Mouse (Mus musculus) forebrain, embryonic 10.5 days (tissue): ENCODE results near the gene Trat1. TPM values are rescaled to one million over a fixed set of nuclear protein-coding genes. Genes with fewer than 3 reads are reported as not detected.

Experiments
- DNase-seq: peaks from one replicate; pipeline ENCODE4 v3.0.0-alpha.2; 2017; ENCODE audit warnings: low spot score; ENCODE audit errors: extremely low spot score
- H3K27ac ChIP-seq: fragments of 300-500 bp; sonication (generic); 2 replicates; pipeline ENCODE4 v1.5.1; 2016; ENCODE audit warnings: mild to moderate bottlenecking
- H3K27me3 ChIP-seq: fragments of 300-500 bp; sonication (generic); 2 replicates; pipeline ENCODE4 v1.6.1; 2016; ENCODE audit warnings: mild to moderate bottlenecking; ENCODE audit not compliant: poor library complexity, severe bottlenecking
- H3K36me3 ChIP-seq: fragments of 300-500 bp; sonication (generic); replicated peaks from 2 replicates; pipeline ENCODE4 v1.6.1; 2016; ENCODE audit warnings: mild to moderate bottlenecking, moderate library complexity
- H3K4me1 ChIP-seq: fragments of 300-500 bp; sonication (generic); 2 replicates; pipeline ENCODE4 v1.6.1; 2016
- H3K4me3 ChIP-seq: fragments of 300-500 bp; sonication (generic); 2 replicates; pipeline ENCODE4 v1.5.1; 2016; ENCODE audit warnings: mild to moderate bottlenecking, moderate library complexity
- H3K9me3 ChIP-seq: fragments of 300-500 bp; sonication (generic); 2 replicates; pipeline ENCODE4 v1.6.1; 2016; ENCODE audit warnings: mild to moderate bottlenecking, moderate library complexity
- WGBS: fragments of 180-500 bp; shearing (Covaris S2); methylation state at CpG from one replicate; pipeline ENCODE4 v1.1.7; 2016; 5-methylcytosine and 5-hydroxymethylcytosine counted together
- polyA plus RNA-seq: library from polyadenylated mRNA; unstranded; fragments of >200 nt; fragmentation: Nextera tagmentation; extraction: Ambion mirVana; gene quantifications from 2 replicates; pipeline ENCODE4 v1.2.1, GENCODE M21; 2016

The Trat1 gene
- not detected in 2 replicates for polyA plus RNA-seq

GRCm38 (mm10) chr16:48771971-48772445 is at the start of gene Trat1:
TSS of gene Trat1 (minus strand) at chr16:48772021.
- Histone ChIP-seq H3K4me3 (no peak within 1 kb of the TSS), H3K27me3 (no peaks in the 10 kb centered on the region), H3K9me3 (no peaks in the 10 kb centered on the region), H3K36me3 (no peaks in the 10 kb centered on the region), H3K4me1 (no peaks in the 10 kb centered on the region), H3K27ac (no peak within 1 kb of the TSS)
- 92% methylated on average over 3 of the region's 3 CpGs for WGBS
- DNase-seq, result no peak

GRCm38 (mm10) chr16:48818524-48818923 is 46.7 kb upstream of the Trat1 start:
- no peak overlapping the region for H3K27ac ChIP-seq
- WGBS, result 92% methylated on average over 6 of the region's 6 CpGs
- no peaks in the 10 kb centered on the region for H3K9me3 ChIP-seq
- DNase-seq, result no peak
- H3K36me3 ChIP-seq, result no peaks in the 10 kb centered on the region
- H3K4me1 ChIP-seq, result no peaks in the 10 kb centered on the region
- no peak overlapping the region for H3K4me3 ChIP-seq
- no peaks in the 10 kb centered on the region for H3K27me3 ChIP-seq

DNA sequence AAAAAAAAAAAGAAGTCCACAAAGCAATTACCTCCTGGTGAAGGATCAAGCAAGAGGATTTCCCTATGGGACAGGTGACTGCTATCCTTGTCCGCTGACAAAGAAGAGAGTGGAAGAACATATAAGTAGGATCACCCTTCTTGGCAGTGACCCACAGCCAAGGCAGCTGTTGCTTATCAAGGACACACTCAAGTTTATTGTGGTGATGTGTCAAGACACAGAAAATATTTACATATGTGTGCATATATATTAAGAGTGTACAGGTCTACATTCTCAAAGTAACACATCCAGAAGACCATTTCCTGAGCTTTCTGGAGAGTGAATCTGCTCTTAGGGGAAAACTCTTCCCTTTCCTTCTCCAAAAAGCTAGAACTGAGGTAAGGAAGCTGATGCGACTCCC is 44.9 kb upstream of the Trat1 start, which contains the start of gene Retnlb:
TSS of gene Retnlb (plus strand) at position 162 of the 400 bp plus-strand sequence.
- no peak within 1 kb of the TSS for H3K27ac ChIP-seq
- WGBS, result 96% methylated on average over 2 of the region's 2 CpGs
- H3K27me3 ChIP-seq, result no peaks in the 10 kb centered on the region
- H3K36me3 ChIP-seq, result no peaks in the 10 kb centered on the region
- DNase-seq, result no peak
- H3K9me3 ChIP-seq, result no peaks in the 10 kb centered on the region
- no peaks in the 10 kb centered on the region for H3K4me1 ChIP-seq
- no peak within 1 kb of the TSS for H3K4me3 ChIP-seq

DNA sequence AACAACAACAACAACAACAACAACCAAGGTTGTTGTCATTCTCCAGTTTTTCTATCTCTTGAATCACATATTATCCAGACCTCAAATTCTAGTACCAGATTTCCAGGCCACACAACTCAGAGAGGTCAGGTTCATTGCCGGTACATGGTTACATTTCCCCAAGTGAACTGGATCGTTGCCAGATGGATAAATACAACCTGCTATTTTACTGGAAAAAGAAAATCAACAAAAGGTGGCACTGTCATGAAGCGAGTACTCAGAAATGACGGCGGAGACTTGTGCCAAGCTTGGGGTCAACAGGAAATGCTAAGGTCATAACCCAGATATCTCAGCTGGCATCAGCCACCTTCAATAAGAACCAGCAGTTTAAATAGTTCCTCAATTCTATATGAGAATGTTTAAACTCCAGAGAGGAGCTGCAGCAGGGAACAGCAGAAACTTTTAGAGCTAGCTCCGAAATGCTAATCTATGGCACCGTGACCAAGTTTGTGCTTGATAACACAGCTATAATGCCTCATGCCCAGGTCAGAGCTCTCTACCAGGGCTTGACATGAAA is 40.1 kb upstream of the Trat1 start:
- no peak overlapping the region for H3K4me3 ChIP-seq
- whole genome bisulfite sequencing, result 85% methylated on average over 7 of the region's 7 CpGs
- DNase-seq, result no peak
- no peaks in the 10 kb centered on the region for H3K9me3 ChIP-seq
- H3K27me3 ChIP-seq, result no peaks in the 10 kb centered on the region
- H3K4me1 ChIP-seq, result no peaks in the 10 kb centered on the region
- H3K36me3 ChIP-seq, result no peaks in the 10 kb centered on the region
- no peak overlapping the region for H3K27ac ChIP-seq

- Histone ChIP-seq H3K27ac (no peak overlapping the region), H3K4me3 (no peak overlapping the region), H3K9me3 (no peaks in the 10 kb centered on the region), H3K4me1 (no peaks in the 10 kb centered on the region), H3K36me3 (no peaks in the 10 kb centered on the region), H3K27me3 (no peaks in the 10 kb centered on the region)
- DNase-seq, result no peak
- WGBS, result 66% methylated on average over 2 of the region's 2 CpGs
Measured at GRCm38 (mm10) chr16:48809374-48809773, 37.6 kb upstream of the Trat1 start.

- Histone ChIP-seq H3K4me3 (no peak overlapping the region), H3K27ac (no peak overlapping the region), H3K36me3 (no peaks in the 10 kb centered on the region), H3K27me3 (no peaks in the 10 kb centered on the region), H3K9me3 (no peaks in the 10 kb centered on the region), H3K4me1 (no peaks in the 10 kb centered on the region)
- 95% methylated on average over 1 of the region's 1 CpGs for WGBS
- no peak for DNase-seq
Measured at GRCm38 (mm10) chr16:48806521-48806920, 34.7 kb upstream of the Trat1 start.

DNA sequence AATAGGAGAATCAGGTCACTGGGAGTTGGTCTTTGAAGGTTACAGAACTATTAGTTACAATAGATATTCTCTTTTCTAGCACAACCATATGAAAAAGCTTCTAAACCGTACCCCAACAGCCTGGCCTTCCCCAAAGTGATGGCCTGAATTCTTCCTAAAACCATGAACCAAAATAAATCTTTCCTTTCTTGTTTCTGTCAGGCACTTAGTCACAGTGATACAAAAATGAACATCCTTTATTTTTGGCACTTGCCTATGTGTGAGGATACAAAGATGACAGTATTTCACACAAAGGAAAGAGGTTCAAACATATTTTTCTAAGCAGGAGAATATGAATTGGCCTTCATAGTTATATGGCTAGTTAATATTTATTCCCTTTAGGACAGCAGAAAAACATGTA is 33.6 kb upstream of the Trat1 start:
- H3K36me3 ChIP-seq, result no peaks in the 10 kb centered on the region
- no peaks in the 10 kb centered on the region for H3K27me3 ChIP-seq
- no peak overlapping the region for H3K4me3 ChIP-seq
- no peaks in the 10 kb centered on the region for H3K9me3 ChIP-seq
- H3K4me1 ChIP-seq, result no peaks in the 10 kb centered on the region
- WGBS, result 80% methylated on average over 1 of the region's 1 CpGs
- no peak for DNase-seq
- H3K27ac ChIP-seq, result no peak overlapping the region

DNA sequence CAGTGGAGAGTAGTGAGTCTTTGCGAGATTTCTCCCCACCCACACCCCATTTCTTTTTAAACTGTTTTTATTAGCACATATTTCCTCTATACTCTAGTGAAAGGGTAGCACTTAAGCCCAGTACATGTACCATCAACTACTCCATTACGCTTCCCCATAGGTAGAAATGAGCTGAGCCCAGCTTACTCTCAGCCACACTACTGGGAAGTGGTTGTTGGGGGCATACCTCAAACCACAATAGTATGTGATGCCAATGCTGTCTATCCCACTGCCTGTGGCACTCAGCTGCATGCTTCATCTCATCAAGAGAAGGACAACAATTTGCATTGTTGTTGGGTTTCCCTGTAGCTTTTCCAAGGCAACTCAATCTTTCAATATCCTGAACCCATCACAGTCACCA is 29.1 kb upstream of the Trat1 start:
- Histone ChIP-seq H3K36me3 (no peaks in the 10 kb centered on the region), H3K27ac (no peak overlapping the region), H3K27me3 (no peaks in the 10 kb centered on the region), H3K4me3 (no peak overlapping the region), H3K4me1 (no peaks in the 10 kb centered on the region), H3K9me3 (no peaks in the 10 kb centered on the region)
- WGBS, result 84% methylated on average over 2 of the region's 2 CpGs
- DNase-seq, result no peak

DNA sequence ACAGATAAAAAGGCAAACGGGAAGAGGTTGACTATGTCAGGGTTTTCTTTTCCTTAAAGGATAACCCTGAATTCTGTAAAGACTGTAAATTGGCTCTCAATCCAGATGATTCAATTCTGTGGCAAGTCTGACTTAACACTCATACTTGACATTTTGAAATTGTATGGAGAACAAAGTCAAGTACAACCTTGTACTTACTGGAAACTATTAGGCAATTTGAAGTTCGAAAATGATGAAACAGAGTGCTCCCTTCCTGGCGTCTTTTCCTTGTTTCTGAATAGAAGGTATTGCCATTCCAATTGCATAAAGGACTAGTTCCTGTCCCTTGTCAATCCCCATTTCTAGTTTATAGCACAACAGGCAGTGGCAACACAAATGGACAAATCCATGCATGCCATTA is 27.6 kb upstream of the Trat1 start:
- no peak for DNase-seq
- Histone ChIP-seq H3K9me3 (no peaks in the 10 kb centered on the region), H3K27ac (no peak overlapping the region), H3K36me3 (no peaks in the 10 kb centered on the region), H3K4me1 (no peaks in the 10 kb centered on the region), H3K27me3 (no peaks in the 10 kb centered on the region), H3K4me3 (no peak overlapping the region)
- WGBS, result 88% methylated on average over 3 of the region's 3 CpGs

DNA sequence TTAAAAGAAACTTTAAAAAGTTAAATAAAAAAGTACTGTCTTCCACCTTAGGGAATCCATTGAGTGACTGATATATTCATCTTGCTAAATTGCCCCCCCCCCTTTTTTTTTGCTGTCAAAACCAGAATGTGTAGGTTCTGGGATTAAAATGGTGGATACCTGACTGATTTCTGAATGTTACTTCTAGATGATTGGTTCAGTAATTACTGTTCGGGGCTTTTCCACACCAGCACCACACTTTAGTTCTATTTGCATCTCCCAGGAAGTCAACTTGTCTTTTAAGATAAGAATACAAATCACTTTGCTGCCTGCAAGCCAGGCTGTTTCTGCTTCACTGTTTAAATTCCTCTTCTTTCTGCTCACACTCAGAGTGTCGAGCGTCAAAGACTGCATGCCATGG is 26.5 kb upstream of the Trat1 start:
- H3K36me3 ChIP-seq, result no peaks in the 10 kb centered on the region
- no peaks in the 10 kb centered on the region for H3K4me1 ChIP-seq
- no peak overlapping the region for H3K27ac ChIP-seq
- no peak for DNase-seq
- no peak overlapping the region for H3K4me3 ChIP-seq
- H3K27me3 ChIP-seq, result no peaks in the 10 kb centered on the region
- no peaks in the 10 kb centered on the region for H3K9me3 ChIP-seq
- 85% methylated on average over 3 of the region's 3 CpGs for WGBS

DNA sequence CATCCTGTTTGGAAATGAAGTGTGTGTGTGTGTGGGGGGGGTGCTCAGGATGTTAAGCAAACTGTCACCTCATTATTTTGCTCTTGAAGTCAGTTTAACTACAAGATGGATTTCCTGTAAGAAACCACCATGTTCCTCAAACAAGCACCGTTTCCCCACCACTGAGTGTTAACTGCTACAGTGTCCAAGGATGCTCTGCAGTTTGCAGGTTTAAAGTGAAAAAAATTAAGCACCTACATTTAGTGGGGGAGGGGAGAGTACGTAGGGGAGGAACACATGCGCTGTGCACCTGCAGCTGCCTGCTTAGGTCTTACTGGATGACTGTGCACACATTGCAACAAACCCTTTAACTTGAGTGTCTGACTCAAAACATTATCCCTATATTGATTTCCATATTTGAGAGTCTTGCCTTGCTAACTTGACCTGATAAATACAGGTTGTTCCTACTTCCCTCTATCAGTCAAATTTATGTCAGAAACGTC is 16.9 kb upstream of the Trat1 start:
- Histone ChIP-seq H3K36me3 (no peaks in the 10 kb centered on the region), H3K27ac (no peak overlapping the region), H3K4me1 (no peaks in the 10 kb centered on the region), H3K9me3 (no peaks in the 10 kb centered on the region), H3K27me3 (no peaks in the 10 kb centered on the region), H3K4me3 (no peak overlapping the region)
- DNase-seq, result no peak
- WGBS, result 85% methylated on average over 4 of the region's 4 CpGs

DNA sequence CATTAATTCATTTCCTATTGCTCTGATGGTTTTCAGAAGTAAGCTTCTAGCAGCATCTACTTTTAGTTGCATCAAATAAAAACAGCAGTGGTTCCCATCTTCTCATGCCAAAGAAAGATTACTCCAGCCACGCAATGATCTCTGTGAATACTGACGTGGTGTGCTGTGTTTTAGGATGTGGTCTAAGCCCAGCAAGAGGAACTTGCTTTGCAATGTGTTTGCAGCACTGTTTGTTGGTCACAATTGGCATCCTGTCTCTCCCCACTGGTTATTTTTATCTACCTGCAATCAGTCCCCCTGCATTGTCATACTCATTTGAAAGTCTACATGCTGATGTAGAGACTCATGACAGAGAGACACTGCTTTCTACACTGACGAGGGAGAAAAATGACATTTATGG is 14.4 kb upstream of the Trat1 start:
- Histone ChIP-seq H3K4me1 (no peaks in the 10 kb centered on the region), H3K27me3 (no peaks in the 10 kb centered on the region), H3K36me3 (no peaks in the 10 kb centered on the region), H3K27ac (no peak overlapping the region), H3K4me3 (no peak overlapping the region), H3K9me3 (no peaks in the 10 kb centered on the region)
- no peak for DNase-seq
- 85% methylated on average over 3 of the region's 3 CpGs for WGBS

DNA sequence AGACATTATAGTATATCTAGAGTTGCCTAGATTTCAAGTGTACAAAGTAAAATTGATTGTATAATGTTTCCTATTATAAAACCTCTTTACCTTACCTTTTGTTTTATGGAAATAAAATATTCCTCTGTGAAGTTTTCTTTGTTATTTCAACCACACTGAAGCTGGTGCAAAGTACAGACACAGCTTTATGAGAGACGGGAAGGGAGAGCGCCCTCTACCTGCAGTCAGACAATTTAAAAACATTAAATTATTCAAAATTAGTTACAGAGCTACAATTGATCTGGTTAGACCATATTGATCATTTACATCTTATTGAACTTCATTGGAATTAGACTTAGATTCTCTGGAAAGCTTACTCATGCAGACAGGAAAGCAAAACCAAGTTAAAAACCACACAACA is 5.4 kb upstream of the Trat1 start:
- WGBS, result 56% methylated on average over 2 of the region's 2 CpGs
- DNase-seq, result no peak
- Histone ChIP-seq H3K4me1 (no peaks in the 10 kb centered on the region), H3K27me3 (no peaks in the 10 kb centered on the region), H3K36me3 (no peaks in the 10 kb centered on the region), H3K4me3 (no peak overlapping the region), H3K27ac (no peak overlapping the region), H3K9me3 (no peaks in the 10 kb centered on the region)

DNA sequence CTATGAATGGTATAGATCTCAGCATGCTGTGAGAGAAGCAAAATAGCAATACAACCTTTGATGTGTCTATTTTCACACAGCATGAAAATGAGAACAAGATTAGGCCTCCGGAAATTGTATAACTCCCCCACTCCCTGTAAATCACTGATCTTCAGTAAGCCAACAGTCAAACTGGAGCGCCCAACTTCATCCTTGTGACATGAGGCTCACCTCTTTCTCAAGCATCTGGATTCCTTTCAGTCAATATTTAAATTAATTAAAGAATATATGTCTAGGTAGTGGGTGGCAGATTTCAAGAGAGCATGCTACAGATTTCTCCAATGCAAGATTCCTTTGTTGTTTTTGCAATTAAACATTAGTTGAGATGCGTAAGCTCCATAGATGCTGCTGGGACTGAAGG is 2.6 kb downstream of the Trat1 start:
- Histone ChIP-seq H3K9me3 (no peaks in the 10 kb centered on the region), H3K4me1 (no peaks in the 10 kb centered on the region), H3K36me3 (no peaks in the 10 kb centered on the region), H3K27ac (no peak overlapping the region), H3K4me3 (no peak overlapping the region), H3K27me3 (no peaks in the 10 kb centered on the region)
- WGBS, result 95% methylated on average over 3 of the region's 3 CpGs
- no peak for DNase-seq
